Mouse (Mus musculus) lung, adult 18-20 months (tissue): Measurements from ENCODE around the gene Fcmr.

Experiments
- DNase-seq, 2 experiments: peaks; one replicate each; pipeline ENCODE4 v3.0.0; 2022; ENCODE audit warnings: mixed read lengths in 2 of 2

The Fcmr gene

GRCm38 (mm10) chr1:130865541-130866221, at the start of gene Fcmr:
Gene Fcmr, plus strand, starts transcription at chr1:130865669.
- no peak for DNase-seq

GRCm38 (mm10) chr1:130819737-130820136, 45.7 kb upstream of the Fcmr start:
- no peak for DNase-seq

- DNase-seq: peak; percentile 52 to 67
Observed at GRCm38 (mm10) chr1:130820316-130821148, 44.9 kb upstream of the Fcmr start.

GRCm38 (mm10) chr1:130821149-130821471, 44.4 kb upstream of the Fcmr start:
- peak; percentile 18 to 50 for DNase-seq

- no peak for DNase-seq
Observed at GRCm38 (mm10) chr1:130821911-130822625, 43.4 kb upstream of the Fcmr start.

GRCm38 (mm10) chr1:130826448-130826847, 39.0 kb upstream of the Fcmr start, which contains the start of gene Pigr:
Gene Pigr, plus strand, starts transcription at chr1:130826684.
- DNase-seq: peak; percentile 42 to 49

- no peak for DNase-seq
Observed at GRCm38 (mm10) chr1:130828656-130829055, 36.8 kb upstream of the Fcmr start.

- DNase-seq: no peak
Observed at GRCm38 (mm10) chr1:130829906-130830830, 35.3 kb upstream of the Fcmr start.

GRCm38 (mm10) chr1:130832230-130833149, 33.0 kb upstream of the Fcmr start:
- no peak for DNase-seq

- DNase-seq: no peak
Observed at GRCm38 (mm10) chr1:130835161-130835936, 30.1 kb upstream of the Fcmr start.

GRCm38 (mm10) chr1:130838288-130838687, 27.2 kb upstream of the Fcmr start:
- DNase-seq: peak; percentile 23 to 47

GRCm38 (mm10) chr1:130840599-130841379, 24.7 kb upstream of the Fcmr start:
- no peak for DNase-seq

GRCm38 (mm10) chr1:130841621-130842020, 23.8 kb upstream of the Fcmr start:
- DNase-seq: no peak

GRCm38 (mm10) chr1:130844516-130844915, 21.0 kb upstream of the Fcmr start:
- DNase-seq: no peak

GRCm38 (mm10) chr1:130849530-130850214, 15.8 kb upstream of the Fcmr start:
- DNase-seq: no peak

- DNase-seq: no peak
Observed at GRCm38 (mm10) chr1:130850405-130850804, 15.1 kb upstream of the Fcmr start.

GRCm38 (mm10) chr1:130854819-130855218, 10.7 kb upstream of the Fcmr start:
- no peak for DNase-seq

- no peak for DNase-seq
Observed at GRCm38 (mm10) chr1:130855723-130856122, 9.7 kb upstream of the Fcmr start.

GRCm38 (mm10) chr1:130857456-130857855, 8.0 kb upstream of the Fcmr start:
- DNase-seq: no peak
